Comparison of ENCODE assay signal across 10 mouse cellular contexts in the genomic region with DNA sequence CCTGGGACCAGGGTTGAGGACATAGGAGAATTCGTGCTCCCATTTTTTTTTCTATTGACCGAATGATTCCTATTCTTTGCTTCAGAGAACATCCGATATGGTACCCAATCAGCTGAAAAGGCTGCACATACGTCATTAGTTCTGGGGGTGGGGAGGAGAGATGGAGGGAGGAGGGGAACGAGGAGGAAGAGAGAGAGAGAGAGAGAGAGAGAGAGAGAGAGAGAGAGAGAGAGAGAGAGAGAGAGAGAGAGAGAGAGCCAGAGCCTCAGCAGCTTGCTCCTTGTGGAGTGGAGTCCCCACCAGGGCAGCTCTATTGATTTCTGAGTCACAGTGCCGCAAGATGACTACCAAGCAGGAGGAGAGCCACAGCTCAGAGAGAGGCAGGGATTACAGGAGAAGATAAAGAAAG. TPM values are rescaled to one million over a fixed set of nuclear protein-coding genes. Genes with fewer than 3 reads are reported as not detected.
DNase-seq lines count a peak whose midpoint lies in the region; ATAC-seq and TF ChIP-seq lines count a peak whose summit lies in the region.
"Had no signal": no experiment of that assay in that cellular context is flagged by ENCODE, and none has a peak within 500 bp of the region (broad histone marks: within the 10 kb centered on the region; RNA-seq: fewer than 3 reads in every experiment).

No protein-coding gene starts in this region.

- DNase-seq in cerebellum, adult 11-12 months, result peak; percentile 79
- DNase-seq in embryo, embryonic 10.5 days (ENCODE audit: low spot score), result peak; percentile 58
- DNase-seq in midbrain, postnatal 0 days (ENCODE audit: low spot score), result peak; percentile 90
- DNase-seq in kidney, postnatal 14 days, result no peak
- DNase-seq in heart, postnatal 36 days, result no peak
- DNase-seq in liver, result no peak
- DNase-seq: adrenal gland, postnatal 36 days had no signal

- H3K27me3 ChIP-seq in hindbrain, embryonic 13.5 days, result no peaks in the 10 kb centered on the region
- no peaks in the 10 kb centered on the region for H3K27me3 ChIP-seq in midbrain, postnatal 0 days (ENCODE audit: insufficient read depth, low read length)

- H3K9me3 ChIP-seq in hindbrain, embryonic 13.5 days, result no peaks in the 10 kb centered on the region
- no peaks in the 10 kb centered on the region for H3K9me3 ChIP-seq in midbrain, postnatal 0 days (ENCODE audit: low read length)
- H3K9me3 ChIP-seq: limb, embryonic 13.5 days had no signal

- peak overlapping the region; percentile 100 for H3K27ac ChIP-seq in hindbrain, embryonic 13.5 days
- H3K27ac ChIP-seq in midbrain, postnatal 0 days (ENCODE audit: low read depth, low read length), result peak overlapping the region; percentile 99
- H3K27ac ChIP-seq: limb, embryonic 13.5 days had no signal

- peak overlapping the region; percentile 54 for H3K4me2 ChIP-seq in hindbrain, embryonic 13.5 days
- peak overlapping the region; percentile 37 for H3K4me2 ChIP-seq in midbrain, postnatal 0 days (ENCODE audit: low read depth, low read length, poor library complexity, severe bottlenecking)

- H3K4me1 ChIP-seq in hindbrain, embryonic 13.5 days (replicated peaks), result peaks cover 11% of the 10 kb centered on the region; the same call in 1 of the 2 replicates
- 0 out of 2 replicates have a peak, but pooled peaks cover 4% of the 10 kb centered on the region for H3K4me1 ChIP-seq in midbrain, postnatal 0 days (ENCODE audit: insufficient read depth, low read length)

- no peaks in the 10 kb centered on the region for H3K36me3 ChIP-seq in hindbrain, embryonic 13.5 days
- no peaks in the 10 kb centered on the region for H3K36me3 ChIP-seq in midbrain, postnatal 0 days (ENCODE audit: insufficient read depth, low read length)
- H3K36me3 ChIP-seq: limb, embryonic 13.5 days had no signal

- peak; percentile 23 for TF ChIP-seq CTCF in midbrain, postnatal 0 days (IDR thresholded peaks at IDR 0.05)

- peak overlapping the region; percentile 25 for H3K4me3 ChIP-seq in hindbrain, embryonic 13.5 days
- peak overlapping the region; percentile 17 for H3K4me3 ChIP-seq in midbrain, postnatal 0 days (ENCODE audit: low read depth, low read length)

- WGBS in hindbrain, embryonic 13.5 days, result 6% methylated on average over 6 of the region's 6 CpGs
- 3% methylated on average over 6 of the region's 6 CpGs for WGBS in midbrain, postnatal 0 days

- peak; percentile 65 for ATAC-seq in hindbrain, embryonic 13.5 days (ENCODE audit: low FRiP score)
- ATAC-seq in midbrain, postnatal 0 days (ENCODE audit: low FRiP score), result peak; percentile 68
- no peak for ATAC-seq in erythroid progenitor cell, adult 5-6 weeks (replicated peaks; ENCODE audit: low FRiP score, poor library complexity, severe bottlenecking)

- peak overlapping the region; percentile 67 for H3K9ac ChIP-seq in hindbrain, embryonic 13.5 days
- peak overlapping the region; percentile 6 for H3K9ac ChIP-seq in midbrain, postnatal 0 days (replicated peaks; ENCODE audit: low read length, poor library complexity, severe bottlenecking)
- H3K9ac ChIP-seq: limb, embryonic 13.5 days had no signal

- intact Hi-C loops in heart, postnatal 36 days (cut with DNase I), result no loop called here

RNA-seq across cellular contexts. Expression of gene Myt1l, which starts 1.9 kb away (rescaled TPM):
- polyA plus RNA-seq in hindbrain, embryonic 13.5 days (2015; fragmentation: Nextera tagmentation; extraction: Ambion mirVana), result 218 and 219 TPM in 2 replicates
- 104 and 130 TPM in 2 replicates for total RNA-seq in midbrain, postnatal 0 days (2014; rRNA removed)
- polyA plus RNA-seq in midbrain, postnatal 0 days (2015; fragmentation: Nextera tagmentation; extraction: Ambion mirVana), result 208 and 223 TPM in 2 replicates
- total RNA-seq in heart, postnatal 36 days (2021), result under 1 TPM in 1 of 2 experiments, not detected in 1; 0.16 TPM
- total RNA-seq in erythroid progenitor cell, adult 5-6 weeks (2015; ENCODE audit: low replicate concordance), result not detected in 2 replicates
- total RNA-seq in erythroid progenitor cell, adult 5-6 weeks (2017; ENCODE audit: low replicate concordance), result 1.4 TPM in 1 of 2 replicates, not detected in the other

Comparison
In these comparisons a context has a peak if more than half of its experiments do, and no peak if none do; other contexts are left out.
1. DNase-seq: peak in cerebellum, adult 11-12 months (single experiment), embryo, embryonic 10.5 days (single experiment) and midbrain, postnatal 0 days (single experiment); none in kidney, postnatal 14 days (single experiment), heart, postnatal 36 days (0 of 2) and liver (single experiment).
2. RNA of gene Myt1l, which starts 1.9 kb away (total RNA-seq): 104 to 130 TPM in midbrain, postnatal 0 days; 1.4 TPM in erythroid progenitor cell, adult 5-6 weeks and 0.16 TPM in heart, postnatal 36 days; every median in the first group is over 10 times any median in the second.